Mouse (Mus musculus) right cerebral cortex, adult 2 months (tissue): ENCODE measurements around the gene Tgif1.

ENCODE experiments used
- DNase-seq, 2 experiments: peaks; one replicate each; pipeline ENCODE4 v3.0.0; 2021 to 2022; ENCODE audit warnings: low spot score in 2 of 2

The Tgif1 gene

GRCm38 (mm10) chr17:70806600-70806999 is 46.7 kb downstream of the Tgif1 start:
- no peak for DNase-seq

GRCm38 (mm10) chr17:70805866-70806265 is 47.5 kb downstream of the Tgif1 start:
- DNase-seq: no peak

- peak in 1 of 2 experiments; percentile 37 for DNase-seq
Measured at GRCm38 (mm10) chr17:70802022-70802421, 51.3 kb downstream of the Tgif1 start.

- DNase-seq: peak; percentile 44 to 54
Measured at GRCm38 (mm10) chr17:70799266-70799665, 54.1 kb downstream of the Tgif1 start.

- DNase-seq: no peak
Measured at GRCm38 (mm10) chr17:70797773-70798045, 55.6 kb downstream of the Tgif1 start.

- DNase-seq: no peak
Measured at GRCm38 (mm10) chr17:70796940-70797772, 56.2 kb downstream of the Tgif1 start.

- DNase-seq: no peak
Measured at GRCm38 (mm10) chr17:70795196-70795595, 58.1 kb downstream of the Tgif1 start.

GRCm38 (mm10) chr17:70794722-70795121 is 58.6 kb downstream of the Tgif1 start:
- DNase-seq: no peak

GRCm38 (mm10) chr17:70794291-70794690 is 59.1 kb downstream of the Tgif1 start:
- DNase-seq: no peak
